ENCODE assay signal across 19 mouse cellular contexts in genomic region chrX:13574872-13575271, GRCm38 (mm10). TPM values are rescaled to one million over a fixed set of nuclear protein-coding genes. Genes with fewer than 3 reads are reported as not detected.
DNase-seq lines count a peak whose midpoint lies in the region; TF ChIP-seq lines count a peak whose summit lies in the region.
"Had no signal": no experiment of that assay in that cellular context is flagged by ENCODE, and none has a peak within 500 bp of the region (broad histone marks: within the 10 kb centered on the region; RNA-seq: fewer than 3 reads in every experiment).

No protein-coding gene starts in this region.

- no peak for TF ChIP-seq POLR2A in small intestine, adult 2 months (IDR thresholded peaks at IDR 0.05; ENCODE audit: low read depth, low read length)

- no peak overlapping the region for H3K4me3 ChIP-seq in gastrocnemius, adult 2 months
- H3K4me3 ChIP-seq in small intestine, adult 2 months (ENCODE audit: low read depth, low read length) = no peak overlapping the region
- H3K4me3 ChIP-seq in limb, embryonic 10.5 days = no peak overlapping the region
- H3K4me3 ChIP-seq: embryonic facial prominence, embryonic 10.5 days; forebrain, embryonic 12.5 days; limb, embryonic 13.5 days; liver, embryonic 13.5 days; neural tube, embryonic 12.5 days had no signal

- no peaks in the 10 kb centered on the region for H3K9me3 ChIP-seq in limb, embryonic 10.5 days (replicated peaks)
- H3K9me3 ChIP-seq: embryonic facial prominence, embryonic 10.5 days; forebrain, embryonic 12.5 days; limb, embryonic 13.5 days; liver, embryonic 13.5 days; neural tube, embryonic 12.5 days had no signal

- TF ChIP-seq CTCF in gastrocnemius, adult 2 months (IDR thresholded peaks at IDR 0.05) = no peak
- no peak for TF ChIP-seq CTCF in small intestine, adult 2 months (IDR thresholded peaks at IDR 0.05; ENCODE audit: extremely low read depth, insufficient read length, insufficient replicate concordance, low read depth, low read length)

- no peaks in the 10 kb centered on the region for H3K27me3 ChIP-seq in small intestine, adult 2 months (ENCODE audit: control insufficient read depth, insufficient read depth, low read length)
- H3K27me3 ChIP-seq in limb, embryonic 10.5 days (ENCODE audit: low read depth, poor library complexity, severe bottlenecking) = peaks cover 26% of the 10 kb centered on the region
- H3K27me3 ChIP-seq: forebrain, embryonic 12.5 days; limb, embryonic 13.5 days; liver, embryonic 13.5 days; neural tube, embryonic 12.5 days had no signal

- peaks cover 7% of the 10 kb centered on the region; the same call in 1 of the 2 replicates for H3K4me1 ChIP-seq in small intestine, adult 2 months (ENCODE audit: control insufficient read depth, insufficient read depth, insufficient read length, low read length)
- no peaks in the 10 kb centered on the region for H3K4me1 ChIP-seq in limb, embryonic 10.5 days
- H3K4me1 ChIP-seq: embryonic facial prominence, embryonic 10.5 days; forebrain, embryonic 12.5 days; limb, embryonic 13.5 days; liver, embryonic 13.5 days; neural tube, embryonic 12.5 days had no signal

- H3K27ac ChIP-seq in gastrocnemius, adult 2 months = peak overlapping the region; percentile 72
- peak overlapping the region; percentile 26; the same call in 1 of the 2 replicates for H3K27ac ChIP-seq in small intestine, adult 2 months (ENCODE audit: insufficient read depth, low read depth, low read length)
- H3K27ac ChIP-seq in limb, embryonic 10.5 days = no peak overlapping the region
- H3K27ac ChIP-seq: embryonic facial prominence, embryonic 10.5 days; forebrain, embryonic 12.5 days; kidney, postnatal 0 days; limb, embryonic 13.5 days; liver, embryonic 13.5 days; neural tube, embryonic 12.5 days had no signal

- intact Hi-C loops in gastrocnemius, adult 2 months (cut with DNase I) = loop anchor here (10.0 kb wide), 1 partner anchor 80 kb away; no protein-coding TSS in a partner anchor

- WGBS in small intestine, adult 2 months = 66% methylated on average over 3 of the region's 3 CpGs
- WGBS in limb, embryonic 10.5 days = 87% methylated on average over 3 of the region's 3 CpGs

- no peaks in the 10 kb centered on the region for H3K36me3 ChIP-seq in small intestine, adult 2 months (ENCODE audit: control insufficient read depth, insufficient read depth, low read length)
- H3K36me3 ChIP-seq in limb, embryonic 10.5 days = no peaks in the 10 kb centered on the region
- H3K36me3 ChIP-seq: forebrain, embryonic 12.5 days; liver, embryonic 13.5 days; neural tube, embryonic 12.5 days had no signal

- DNase-seq in gastrocnemius, adult 2 months = peak; percentile 34
- no peak for DNase-seq in gastrocnemius, postnatal 4 days (ENCODE audit: low spot score in 2 of 2)
- peak; percentile 70 for DNase-seq in layer of hippocampus, adult 9-11 months
- DNase-seq in layer of hippocampus, adult 8-10 months (ENCODE audit: low spot score in 2 of 2) = no peak
- DNase-seq in adrenal gland, postnatal 36 days = peak; percentile 7 to 13
- DNase-seq in limb, embryonic 10.5 days (ENCODE audit: low spot score) = no peak
- DNase-seq: cerebellum, adult 9-10 months; kidney, adult 11 months; liver, embryonic 13.5 days; lung, embryonic 14.5 days; lung, postnatal 36 days; thymus, adult 18-20 months; thymus, postnatal 4 days had no signal

RNA-seq across cellular contexts. Expression of gene Gpr34, which starts 57.0 kb away (rescaled TPM):
- under 1 TPM; 0.41 to 0.42 TPM for total RNA-seq in gastrocnemius, adult 2 months (2021)
- 1 to 10 TPM; 2.9 to 4.4 TPM for total RNA-seq in gastrocnemius, postnatal 4 days (2021)
- total RNA-seq in layer of hippocampus, adult 8-10 months (2022) = 10 to 100 TPM; 10.8 to 66.5 (median 28.6) TPM
- 1 to 10 TPM in 1 of 2 experiments, under 1 TPM in 1; 0.73 to 1.3 TPM for total RNA-seq in adrenal gland, postnatal 36 days (2021)
- not detected in 2 replicates for polyA plus RNA-seq in small intestine, adult 2 months (2012; rRNA removed)
- polyA plus RNA-seq in limb, embryonic 10.5 days (2016; fragmentation: Nextera tagmentation; extraction: Ambion mirVana) = 0.38 and 0.74 TPM in 2 replicates

Comparison
In these comparisons a context has a peak if more than half of its experiments do, and no peak if none do; other contexts are left out.
1. DNase-seq: peak in gastrocnemius, adult 2 months (single experiment), layer of hippocampus, adult 9-11 months (single experiment) and adrenal gland, postnatal 36 days (2 of 2); none in gastrocnemius, postnatal 4 days (0 of 2), layer of hippocampus, adult 8-10 months (0 of 2) and limb, embryonic 10.5 days (single experiment).